Mouse (Mus musculus) bone marrow, adult 2 months (tissue): Measurements from ENCODE around the gene Wwc1.

Experiments used
- CTCF ChIP-seq: fragments of 200-500 bp; IDR thresholded peaks from 2 replicates; pipeline ENCODE4 v1.5.1; 2011; ENCODE audit warnings: low read length, control low read depth; ENCODE audit not compliant: control insufficient read depth, insufficient read depth
- POLR2A ChIP-seq: fragments of 200-500 bp; IDR thresholded peaks from 2 replicates; pipeline ENCODE4 v1.6.1; 2011; ENCODE audit warnings: low read depth, mild to moderate bottlenecking, control low read depth, low read length, borderline replicate concordance; ENCODE audit not compliant: control insufficient read depth

- TF ChIP-seq CTCF, result no peak
- no peak for TF ChIP-seq POLR2A
Measured at GRCm38 (mm10) chr11:35811458-35811857, 168.9 kb downstream of the Wwc1 start.
